Mouse (Mus musculus): ENCODE measurements around the gene Mcu. TPM values are rescaled to one million over a fixed set of nuclear protein-coding genes. Genes with fewer than 3 reads are reported as not detected.

Mcu gene
- polyA plus RNA-seq, 1 experiment: 32.4 TPM

- H3K27me3 ChIP-seq (ENCODE audit: control insufficient read depth, insufficient read depth, low read length): no peaks in the 10 kb centered on the region
- no peak overlapping the region for H3K4me3 ChIP-seq (replicated peaks; ENCODE audit: insufficient read depth, low read depth, low read length)
- H3K4me1 ChIP-seq (ENCODE audit: control insufficient read depth, insufficient read depth, low read length): peaks cover 4% of the 10 kb centered on the region; the same call in 1 of the 2 replicates
- no peak for DNase-seq
- TF ChIP-seq CTCF (IDR thresholded peaks at IDR 0.05; ENCODE audit: borderline replicate concordance, insufficient read depth, low read depth, low read length): no peak
- TF ChIP-seq POLR2A (IDR thresholded peaks at IDR 0.05; ENCODE audit: borderline replicate concordance, insufficient read depth, low read length): no peak
- H3K27ac ChIP-seq (ENCODE audit: insufficient read depth, low read length): no peak overlapping the region
- WGBS: 91% methylated on average over 11 of the region's 11 CpGs
Measured at GRCm38 (mm10) chr10:59497019-59497418, 119.5 kb downstream of the Mcu start.

- WGBS: 85% methylated on average over 8 of the region's 8 CpGs
Measured at GRCm38 (mm10) chr10:59494917-59495316, 121.6 kb downstream of the Mcu start.

GRCm38 (mm10) chr10:59494044-59494443, 122.4 kb downstream of the Mcu start:
- Histone ChIP-seq H3K4me1 (ENCODE audit: control insufficient read depth, insufficient read depth, low read length) (peaks cover 4% of the 10 kb centered on the region; the same call in 1 of the 2 replicates), H3K4me3 (replicated peaks; ENCODE audit: insufficient read depth, low read depth, low read length) (no peak overlapping the region), H3K27ac (ENCODE audit: insufficient read depth, low read length) (no peak overlapping the region), H3K27me3 (ENCODE audit: control insufficient read depth, insufficient read depth, low read length) (no peaks in the 10 kb centered on the region)
- 8% methylated on average over 2 of the region's 2 CpGs for WGBS
- peak; percentile 60; the same call in 1 of the 2 replicates for TF ChIP-seq CTCF (IDR thresholded peaks at IDR 0.05; ENCODE audit: borderline replicate concordance, insufficient read depth, low read depth, low read length)
- TF ChIP-seq POLR2A (IDR thresholded peaks at IDR 0.05; ENCODE audit: borderline replicate concordance, insufficient read depth, low read length): no peak
- DNase-seq: peak; percentile 34 to 43

More at GRCm38 (mm10) chr10:59494917-59495316, 121.6 kb downstream of the Mcu start:
- TF ChIP-seq CTCF (IDR thresholded peaks at IDR 0.05; ENCODE audit: borderline replicate concordance, insufficient read depth, low read depth, low read length) (no peak), POLR2A (IDR thresholded peaks at IDR 0.05; ENCODE audit: borderline replicate concordance, insufficient read depth, low read length) (no peak)
- DNase-seq: no peak
- Histone ChIP-seq H3K27me3 (ENCODE audit: control insufficient read depth, insufficient read depth, low read length) (no peaks in the 10 kb centered on the region), H3K4me3 (replicated peaks; ENCODE audit: insufficient read depth, low read depth, low read length) (no peak overlapping the region), H3K27ac (ENCODE audit: insufficient read depth, low read length) (no peak overlapping the region), H3K4me1 (ENCODE audit: control insufficient read depth, insufficient read depth, low read length) (peaks cover 4% of the 10 kb centered on the region; the same call in 1 of the 2 replicates)

GRCm38 (mm10) chr10:59490920-59491319, 125.6 kb downstream of the Mcu start:
- 29% methylated on average over 8 of the region's 8 CpGs for WGBS
- peak; percentile 66 to 77 for DNase-seq
- Histone ChIP-seq H3K27me3 (ENCODE audit: control insufficient read depth, insufficient read depth, low read length) (no peaks in the 10 kb centered on the region), H3K4me3 (replicated peaks; ENCODE audit: insufficient read depth, low read depth, low read length) (no peak overlapping the region), H3K27ac (ENCODE audit: insufficient read depth, low read length) (no peak overlapping the region), H3K4me1 (ENCODE audit: control insufficient read depth, insufficient read depth, low read length) (peaks cover 4% of the 10 kb centered on the region; the same call in 1 of the 2 replicates)
- TF ChIP-seq CTCF (IDR thresholded peaks at IDR 0.05; ENCODE audit: borderline replicate concordance, insufficient read depth, low read depth, low read length): peak; percentile 82
- TF ChIP-seq POLR2A (IDR thresholded peaks at IDR 0.05; ENCODE audit: borderline replicate concordance, insufficient read depth, low read length): no peak

GRCm38 (mm10) chr10:59489411-59489810, 127.1 kb downstream of the Mcu start:
- H3K4me3 ChIP-seq (replicated peaks; ENCODE audit: insufficient read depth, low read depth, low read length): no peak overlapping the region
- DNase-seq: no peak
- no peak overlapping the region for H3K27ac ChIP-seq (ENCODE audit: insufficient read depth, low read length)
- TF ChIP-seq CTCF (IDR thresholded peaks at IDR 0.05; ENCODE audit: borderline replicate concordance, insufficient read depth, low read depth, low read length) (no peak), POLR2A (IDR thresholded peaks at IDR 0.05; ENCODE audit: borderline replicate concordance, insufficient read depth, low read length) (no peak)
- peaks cover 5% of the 10 kb centered on the region for H3K4me1 ChIP-seq (ENCODE audit: control insufficient read depth, insufficient read depth, low read length)
- no peaks in the 10 kb centered on the region for H3K27me3 ChIP-seq (ENCODE audit: control insufficient read depth, insufficient read depth, low read length)
- WGBS: 53% methylated on average over 1 of the region's 1 CpGs

- Histone ChIP-seq H3K27me3 (ENCODE audit: control insufficient read depth, insufficient read depth, low read length) (no peaks in the 10 kb centered on the region), H3K27ac (ENCODE audit: insufficient read depth, low read length) (no peak overlapping the region), H3K4me3 (replicated peaks; ENCODE audit: insufficient read depth, low read depth, low read length) (no peak overlapping the region), H3K4me1 (ENCODE audit: control insufficient read depth, insufficient read depth, low read length) (peaks cover 4% of the 10 kb centered on the region)
- no peak for DNase-seq
- TF ChIP-seq CTCF (IDR thresholded peaks at IDR 0.05; ENCODE audit: borderline replicate concordance, insufficient read depth, low read depth, low read length): no peak
- no peak for TF ChIP-seq POLR2A (IDR thresholded peaks at IDR 0.05; ENCODE audit: borderline replicate concordance, insufficient read depth, low read length)
- 94% methylated on average over 2 of the region's 2 CpGs for WGBS
Measured at GRCm38 (mm10) chr10:59487351-59487750, 129.1 kb downstream of the Mcu start.

GRCm38 (mm10) chr10:59484318-59484717, 132.2 kb downstream of the Mcu start:
- WGBS: 47% methylated on average over 6 of the region's 6 CpGs
- DNase-seq: peak in 1 of 2 experiments; percentile 43
- Histone ChIP-seq H3K27ac (ENCODE audit: insufficient read depth, low read length) (peak overlapping the region; percentile 40; the same call in 1 of the 2 replicates), H3K4me3 (replicated peaks; ENCODE audit: insufficient read depth, low read depth, low read length) (no peak overlapping the region), H3K27me3 (ENCODE audit: control insufficient read depth, insufficient read depth, low read length) (no peaks in the 10 kb centered on the region), H3K4me1 (ENCODE audit: control insufficient read depth, insufficient read depth, low read length) (peaks cover 8% of the 10 kb centered on the region)
- no peak for TF ChIP-seq CTCF (IDR thresholded peaks at IDR 0.05; ENCODE audit: borderline replicate concordance, insufficient read depth, low read depth, low read length)

GRCm38 (mm10) chr10:59481381-59481780, 135.1 kb downstream of the Mcu start:
- Histone ChIP-seq H3K27ac (ENCODE audit: insufficient read depth, low read length) (no peak overlapping the region), H3K4me3 (replicated peaks; ENCODE audit: insufficient read depth, low read depth, low read length) (no peak overlapping the region), H3K4me1 (ENCODE audit: control insufficient read depth, insufficient read depth, low read length) (peaks cover 8% of the 10 kb centered on the region), H3K27me3 (ENCODE audit: control insufficient read depth, insufficient read depth, low read length) (no peaks in the 10 kb centered on the region)
- 66% methylated on average over 5 of the region's 5 CpGs for WGBS
- no peak for TF ChIP-seq POLR2A (IDR thresholded peaks at IDR 0.05; ENCODE audit: borderline replicate concordance, insufficient read depth, low read length)
- no peak for TF ChIP-seq CTCF (IDR thresholded peaks at IDR 0.05; ENCODE audit: borderline replicate concordance, insufficient read depth, low read depth, low read length)
- no peak for DNase-seq
